Mouse (Mus musculus) forebrain, embryonic 11.5 days (tissue): Measurements from ENCODE around the gene Ippk. TPM values are rescaled to one million over a fixed set of nuclear protein-coding genes. Genes with fewer than 3 reads are reported as not detected.
A peak's percentile ranks its signal among the peaks of the same experiment; 100 is the strongest.

Experiments used
- ATAC-seq: fragments of 200-750 bp; cut with Nextera tagmentation; replicated peaks from 2 replicates; pipeline ENCODE4 v1.8.0; 2017; ENCODE audit warnings: moderate TSS enrichment; ENCODE audit not compliant: low FRiP score
- DNase-seq: peaks from one replicate; pipeline ENCODE4 v3.0.0-alpha.2; 2017; ENCODE audit warnings: low spot score
- H3K27ac ChIP-seq: fragments of 300-500 bp; sonication (generic); 2 replicates; pipeline ENCODE4 v1.5.1; 2014; ENCODE audit warnings: low read depth, low read length
- H3K27me3 ChIP-seq: fragments of 300-500 bp; sonication (generic); 2 replicates; pipeline ENCODE4 v1.6.1; 2014; ENCODE audit warnings: mild to moderate bottlenecking, low read length, mixed read lengths; ENCODE audit not compliant: control insufficient read depth, insufficient read depth
- H3K36me3 ChIP-seq: fragments of 300-500 bp; sonication (generic); 2 replicates; pipeline ENCODE4 v1.6.1; 2014; ENCODE audit warnings: mild to moderate bottlenecking, low read length, moderate library complexity, mixed read lengths; ENCODE audit not compliant: control insufficient read depth, insufficient read depth
- H3K4me1 ChIP-seq: fragments of 300-500 bp; sonication (generic); replicated peaks from 2 replicates; pipeline ENCODE4 v1.6.1; 2014; ENCODE audit warnings: low read length, mixed read lengths; ENCODE audit not compliant: control insufficient read depth, insufficient read depth
- H3K4me2 ChIP-seq: fragments of 300-500 bp; sonication (generic); 2 replicates; pipeline ENCODE4 v1.6.1; 2014; ENCODE audit warnings: low read depth, mild to moderate bottlenecking, low read length, moderate library complexity, mixed read lengths; ENCODE audit not compliant: severe bottlenecking
- H3K4me3 ChIP-seq: fragments of 300-500 bp; sonication (generic); 2 replicates; pipeline ENCODE4 v1.5.1; 2014; ENCODE audit warnings: low read depth, low read length
- H3K9ac ChIP-seq: fragments of 300-500 bp; sonication (generic); 2 replicates; pipeline ENCODE4 v1.6.1; 2014; ENCODE audit warnings: low read length
- H3K9me3 ChIP-seq: fragments of 300-500 bp; sonication (generic); 2 replicates; pipeline ENCODE4 v1.6.1; 2016; ENCODE audit warnings: low read length, mixed read lengths; ENCODE audit not compliant: control insufficient read depth
- WGBS: fragments of 180-500 bp; shearing (Covaris S2); extraction: QIAGEN DNeasy Blood & Tissue Kit; methylation state at CpG from one replicate; pipeline ENCODE4 v1.1.7; 2014; 5-methylcytosine and 5-hydroxymethylcytosine counted together
- polyA plus RNA-seq: library from polyadenylated mRNA; unstranded; fragments of >200 nt; fragmentation: Nextera tagmentation; extraction: Ambion mirVana; gene quantifications from 2 replicates; pipeline ENCODE4 v1.2.1, GENCODE M21; 2014

Gene Ippk
- 16.6 and 16.9 TPM in 2 replicates for polyA plus RNA-seq

DNA sequence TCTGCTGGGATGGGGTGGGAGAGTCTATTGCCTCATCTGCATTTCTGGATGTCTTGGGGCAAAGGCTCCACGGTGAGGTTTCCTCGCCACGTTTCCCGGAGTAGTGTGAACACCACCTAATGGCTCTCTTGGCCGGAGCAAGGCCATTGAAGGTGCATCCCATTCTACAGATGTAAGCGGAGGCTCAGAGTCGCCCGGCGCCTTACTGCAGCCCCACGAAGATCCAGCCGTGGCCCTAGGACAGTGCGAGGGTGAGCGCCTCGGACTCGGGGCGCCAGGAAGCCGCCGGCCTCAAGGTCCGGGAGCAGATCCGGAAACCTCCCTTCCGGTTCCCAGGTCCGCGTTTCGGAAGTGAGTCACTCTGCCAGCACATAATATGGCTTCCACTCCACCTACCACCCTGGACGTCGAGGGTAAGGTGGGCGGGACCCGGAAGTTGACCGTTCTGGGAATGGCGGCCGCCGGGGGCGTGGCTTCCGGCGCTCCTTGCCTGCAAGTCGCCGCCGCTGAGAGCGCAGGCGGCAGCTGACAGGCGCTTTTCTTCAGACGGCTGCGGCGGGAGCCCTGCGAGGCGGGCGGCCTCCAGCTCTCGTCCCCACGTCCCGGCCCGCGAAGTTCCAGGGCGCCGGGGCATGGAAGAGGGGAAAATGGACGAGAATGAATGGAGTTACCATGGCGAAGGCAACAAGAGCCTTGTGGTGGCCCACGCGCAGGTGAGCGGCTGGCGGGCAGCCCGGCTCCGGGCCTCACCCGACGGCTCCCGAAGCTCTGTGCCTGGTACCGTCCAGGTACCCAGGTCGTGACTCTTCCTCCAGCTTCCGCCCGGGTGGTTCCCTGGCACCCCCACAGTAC is at the start of gene Ippk:
Ippk (plus strand) TSS at position 496 of the 852 bp plus-strand sequence.
- DNase-seq: peak; percentile 99
- Histone ChIP-seq H3K9me3 (no peaks in the 10 kb centered on the region), H3K4me1 (peaks cover 8% of the 10 kb centered on the region), H3K27me3 (no peaks in the 10 kb centered on the region), H3K9ac (peak within 1 kb of the TSS; percentile 84), H3K4me3 (peak within 1 kb of the TSS; percentile 81), H3K27ac (0 out of 2 replicates have a peak within 1 kb of the TSS, but pooled peaks have one; percentile 51), H3K36me3 (no peaks in the 10 kb centered on the region), H3K4me2 (peak within 1 kb of the TSS; percentile 93)
- peak; percentile 98 for ATAC-seq
- under 1% methylated on average over 69 of the region's 69 CpGs for WGBS

GRCm38 (mm10) chr13:49371428-49371899 is 49.6 kb upstream of the Ippk start:
- Histone ChIP-seq H3K36me3 (no peaks in the 10 kb centered on the region; the same call in 1 of the 2 replicates), H3K4me1 (no peaks in the 10 kb centered on the region), H3K4me3 (no peak overlapping the region), H3K4me2 (no peak overlapping the region), H3K9me3 (no peaks in the 10 kb centered on the region), H3K9ac (no peak overlapping the region), H3K27ac (no peak overlapping the region), H3K27me3 (no peaks in the 10 kb centered on the region)
- peak; percentile 49 for DNase-seq
- 56% methylated on average over 3 of the region's 3 CpGs for WGBS
- ATAC-seq: no peak

DNA sequence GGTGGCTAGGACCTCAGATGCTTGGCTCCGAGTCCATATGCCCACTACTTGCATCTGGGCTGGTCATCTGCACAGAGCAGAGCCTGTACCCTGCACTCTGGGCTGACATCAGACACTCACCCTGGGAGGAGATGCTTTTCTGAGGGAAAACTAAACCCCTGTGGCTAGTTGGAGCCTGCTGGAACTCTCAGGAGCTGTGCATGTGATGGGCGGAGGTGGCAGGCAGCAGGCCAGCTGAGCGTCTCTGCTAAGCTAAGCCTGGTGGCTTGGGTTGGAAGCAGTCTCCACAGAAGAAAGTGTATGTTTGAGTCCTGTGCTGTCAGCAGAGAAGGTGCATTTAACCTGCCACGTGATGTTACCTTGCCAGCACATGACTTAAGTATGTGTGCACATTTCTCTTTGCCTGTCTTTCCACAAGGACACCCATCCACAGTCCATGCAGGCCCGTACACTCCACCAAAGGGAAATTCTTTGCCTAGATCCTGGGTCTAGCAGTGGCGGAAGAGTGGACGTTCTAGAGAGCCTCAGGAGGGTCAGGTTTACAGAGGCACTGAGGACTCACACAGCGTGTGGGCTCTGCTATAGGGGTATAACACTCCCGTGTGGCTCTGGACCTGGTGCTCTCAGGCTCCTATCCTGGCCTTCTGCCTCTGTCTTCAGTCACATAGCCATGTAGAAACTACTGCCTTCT is 48.5 kb upstream of the Ippk start:
- no peaks in the 10 kb centered on the region for H3K9me3 ChIP-seq
- H3K4me2 ChIP-seq: no peak overlapping the region
- WGBS: 94% methylated on average over 9 of the region's 9 CpGs
- no peak overlapping the region for H3K9ac ChIP-seq
- ATAC-seq: no peak
- no peaks in the 10 kb centered on the region for H3K27me3 ChIP-seq
- H3K4me3 ChIP-seq: no peak overlapping the region
- no peaks in the 10 kb centered on the region for H3K4me1 ChIP-seq
- DNase-seq: peak; percentile 43
- no peaks in the 10 kb centered on the region; the same call in 1 of the 2 replicates for H3K36me3 ChIP-seq
- no peak overlapping the region for H3K27ac ChIP-seq

- 79% methylated on average over 6 of the region's 6 CpGs for WGBS
Observed at GRCm38 (mm10) chr13:49374304-49374703, 46.7 kb upstream of the Ippk start.

DNA sequence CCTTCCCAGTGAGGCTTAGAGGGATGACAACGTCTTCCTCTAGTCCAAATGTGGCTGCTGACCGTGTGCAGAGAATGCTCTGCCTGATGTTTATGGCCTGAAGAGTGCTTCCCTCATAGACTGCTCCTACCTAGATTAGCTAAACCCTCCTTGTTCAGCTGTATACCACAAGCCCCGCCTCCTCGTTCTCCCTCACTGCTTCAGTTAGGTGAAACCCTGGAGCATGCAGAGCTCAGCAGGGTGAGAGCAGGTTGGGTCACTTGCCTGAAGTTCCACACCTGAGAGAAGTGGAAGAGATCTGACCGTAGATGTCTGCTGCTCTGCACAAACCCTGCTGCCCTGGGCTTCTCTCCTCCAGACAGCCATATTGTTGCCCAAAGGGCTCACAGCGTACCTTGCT is 46.3 kb upstream of the Ippk start:
- H3K4me1 ChIP-seq: no peaks in the 10 kb centered on the region
- no peaks in the 10 kb centered on the region for H3K9me3 ChIP-seq
- DNase-seq (no peak), ATAC-seq (no peak)
- WGBS: 83% methylated on average over 6 of the region's 6 CpGs
- no peak overlapping the region for H3K4me2 ChIP-seq
- no peak overlapping the region for H3K9ac ChIP-seq
- no peaks in the 10 kb centered on the region for H3K27me3 ChIP-seq
- peaks cover 6% of the 10 kb centered on the region for H3K36me3 ChIP-seq
- H3K4me3 ChIP-seq: no peak overlapping the region
- no peak overlapping the region for H3K27ac ChIP-seq

More at GRCm38 (mm10) chr13:49374304-49374703, 46.7 kb upstream of the Ippk start:
- Histone ChIP-seq H3K4me3 (no peak overlapping the region), H3K4me2 (no peak overlapping the region), H3K9ac (no peak overlapping the region), H3K4me1 (no peaks in the 10 kb centered on the region), H3K36me3 (peaks cover 2% of the 10 kb centered on the region), H3K9me3 (no peaks in the 10 kb centered on the region), H3K27me3 (no peaks in the 10 kb centered on the region), H3K27ac (no peak overlapping the region)
- DNase-seq (no peak), ATAC-seq (no peak)

GRCm38 (mm10) chr13:49377608-49378007 is 43.4 kb upstream of the Ippk start:
- no peak overlapping the region for H3K27ac ChIP-seq
- H3K9me3 ChIP-seq: no peaks in the 10 kb centered on the region
- ATAC-seq: no peak
- WGBS: 88% methylated on average over 6 of the region's 6 CpGs
- no peak overlapping the region for H3K4me3 ChIP-seq
- DNase-seq: no peak
- peaks cover 19% of the 10 kb centered on the region for H3K36me3 ChIP-seq
- no peaks in the 10 kb centered on the region for H3K27me3 ChIP-seq
- H3K4me2 ChIP-seq: no peak overlapping the region
- H3K4me1 ChIP-seq: no peaks in the 10 kb centered on the region
- H3K9ac ChIP-seq: no peak overlapping the region

DNA sequence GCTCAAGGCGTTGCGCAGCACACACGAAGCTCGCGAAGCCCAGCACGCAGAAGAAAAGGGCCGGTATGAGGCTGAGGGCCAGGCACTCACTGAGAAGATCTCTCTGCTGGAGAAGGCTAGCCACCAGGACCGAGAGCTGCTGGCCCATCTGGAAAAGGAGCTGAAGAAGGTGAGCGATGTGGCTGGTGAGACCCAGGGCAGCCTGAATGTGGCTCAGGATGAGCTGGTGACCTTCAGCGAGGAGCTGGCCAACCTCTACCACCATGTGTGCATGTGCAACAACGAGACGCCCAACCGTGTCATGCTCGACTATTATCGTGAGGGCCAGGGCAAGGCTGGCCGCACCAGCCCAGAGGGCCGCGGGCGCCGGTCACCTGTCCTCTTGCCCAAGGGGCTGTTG is 41.7 kb upstream of the Ippk start:
- WGBS: 98% methylated on average over 20 of the region's 20 CpGs
- no peak overlapping the region for H3K4me2 ChIP-seq
- DNase-seq (peak; percentile 43), ATAC-seq (no peak)
- no peak overlapping the region for H3K4me3 ChIP-seq
- H3K27ac ChIP-seq: no peak overlapping the region
- no peak overlapping the region for H3K9ac ChIP-seq
- no peaks in the 10 kb centered on the region for H3K27me3 ChIP-seq
- no peaks in the 10 kb centered on the region for H3K4me1 ChIP-seq
- no peaks in the 10 kb centered on the region for H3K9me3 ChIP-seq
- H3K36me3 ChIP-seq: peaks cover 19% of the 10 kb centered on the region

DNA sequence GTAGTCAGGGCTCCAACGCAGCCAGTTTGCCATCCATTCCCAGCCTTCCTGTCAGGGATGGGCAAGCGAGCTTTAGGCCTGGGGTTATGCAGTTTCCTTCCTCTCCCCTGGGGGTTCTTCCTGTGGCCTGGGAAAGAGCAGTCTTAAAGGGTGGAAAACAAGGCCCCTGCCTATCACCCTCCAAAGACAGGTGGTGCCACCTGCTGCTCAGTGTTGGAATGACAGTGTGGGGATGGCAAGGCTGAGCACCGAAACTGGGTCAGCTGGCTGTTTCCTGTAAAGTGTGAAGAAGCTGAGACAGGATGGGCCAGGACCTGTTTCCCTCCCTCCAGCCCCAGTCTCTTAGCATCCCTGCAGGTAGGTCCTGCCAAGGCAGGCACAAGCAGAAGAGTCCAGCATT is 39.8 kb upstream of the Ippk start:
- no peak; the same call in 1 of the 2 replicates for ATAC-seq
- H3K36me3 ChIP-seq: peaks cover 19% of the 10 kb centered on the region

More for the DNA sequence above, 39.8 kb upstream of the Ippk start:
- H3K27me3 ChIP-seq: no peaks in the 10 kb centered on the region
- H3K9ac ChIP-seq: no peak overlapping the region
- DNase-seq: peak; percentile 83
- H3K4me2 ChIP-seq: no peak overlapping the region
- no peak overlapping the region for H3K27ac ChIP-seq
- H3K4me3 ChIP-seq: no peak overlapping the region
- WGBS: 33% methylated on average over 3 of the region's 3 CpGs
- H3K9me3 ChIP-seq: no peaks in the 10 kb centered on the region
- no peaks in the 10 kb centered on the region for H3K4me1 ChIP-seq
